Mouse (Mus musculus) CD4-positive, CD25-positive, alpha-beta regulatory T cell (primary cell): ENCODE measurements around the gene Denr. TPM values are rescaled to one million over a fixed set of nuclear protein-coding genes. Genes with fewer than 3 reads are reported as not detected.

Experiments used
- polyA plus RNA-seq: library from polyadenylated mRNA; unstranded; fragments of 100-300 nt; shearing (Covaris generic); gene quantifications from one replicate; pipeline ENCODE4 v1.2.1, GENCODE M21; 2017

The Denr gene
- 101 TPM for polyA plus RNA-seq

GRCm38 (mm10) chr5:123906976-123907630, at the start of gene Denr:
Denr (plus strand) TSS chr5:123907175.

GRCm38 (mm10) chr5:123865365-123865764, 41.6 kb upstream of the Denr start, which contains the start of gene Hcar2:
Hcar2 (minus strand) TSS chr5:123865499.

GRCm38 (mm10) chr5:123879928-123880327, 27.0 kb upstream of the Denr start, which contains the start of gene Hcar1:
Hcar1 (minus strand) TSS chr5:123880020.

GRCm38 (mm10) chr5:123927118-123927517, 20.1 kb downstream of the Denr start, which contains the start of gene Gm43518:
Gm43518 (plus strand) TSS chr5:123927418.

GRCm38 (mm10) chr5:123930508-123930989, 23.6 kb downstream of the Denr start, which contains the start of gene Ccdc62:
Ccdc62 (plus strand) TSS chr5:123930679.

GRCm38 (mm10) chr5:123973299-123974178, 66.6 kb downstream of the Denr start, which contains the start of gene Hip1r:
Hip1r (plus strand) TSS chr5:123973628.

Other genes starting within 250 kb of the Denr start
- gene Clip1, start 222.6 kb upstream of the Denr start, polyA plus RNA-seq, result 76.0 TPM
- 98.1 TPM for gene Zcchc8, start 186.1 kb upstream of the Denr start, polyA plus RNA-seq
- 176 TPM for gene Rsrc2, start 157.8 kb upstream of the Denr start, polyA plus RNA-seq
- 1.8 TPM for gene Kntc1, start 157.5 kb upstream of the Denr start, polyA plus RNA-seq
- 0.66 TPM for gene Hcar2, start 41.7 kb upstream of the Denr start, polyA plus RNA-seq
- gene Hcar1, start 27.2 kb upstream of the Denr start, polyA plus RNA-seq, result not detected
- gene Gm43518, start 20.2 kb downstream of the Denr start, polyA plus RNA-seq, result 6.6 TPM
- 3.4 TPM for gene Ccdc62, start 23.5 kb downstream of the Denr start, polyA plus RNA-seq
- gene Hip1r, start 66.5 kb downstream of the Denr start, polyA plus RNA-seq, result 41.6 TPM
- gene Vps37b, start 125.1 kb downstream of the Denr start, polyA plus RNA-seq, result 136 TPM
- 46.6 TPM for gene Abcb9, start 188.6 kb downstream of the Denr start, polyA plus RNA-seq
- gene Ogfod2, start 205.1 kb downstream of the Denr start, polyA plus RNA-seq, result 38.2 TPM
- gene Arl6ip4, start 208.9 kb downstream of the Denr start, polyA plus RNA-seq, result 97.5 TPM